Mouse (Mus musculus): Measurements from ENCODE around the gene Hhatl.

DNA sequence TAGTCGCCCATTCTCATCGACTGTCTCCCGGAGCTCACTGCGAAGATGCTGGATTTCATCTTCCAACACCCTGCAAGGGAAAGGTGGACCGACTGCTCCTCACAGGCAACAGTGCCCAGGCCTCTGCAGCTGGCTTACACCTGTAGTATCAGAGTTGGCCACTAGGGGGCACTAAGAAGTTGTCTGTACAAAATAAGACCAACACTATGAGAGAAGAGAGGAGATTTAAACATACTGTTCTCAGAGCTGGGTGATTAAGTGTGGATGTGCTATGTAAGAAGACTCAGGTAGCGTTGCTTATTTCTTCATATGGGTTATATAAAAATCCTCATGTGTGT, 38.6 kb upstream of the Hhatl start:
- TF ChIP-seq CTCF (IDR thresholded peaks at IDR 0.05; ENCODE audit: borderline replicate concordance, insufficient read depth, low read length): peak; percentile 47
- TF ChIP-seq POLR2A (IDR thresholded peaks at IDR 0.05; ENCODE audit: low read depth, low read length): no peak

Data from embryonic fibroblast, embryonic 13.5 days (primary cell).